Mouse (Mus musculus) forebrain, postnatal 0 days (tissue): ENCODE data around the gene Fbxw8. TPM values are rescaled to one million over a fixed set of nuclear protein-coding genes. Genes with fewer than 3 reads are reported as not detected.
A peak's percentile ranks its signal among the peaks of the same experiment; 100 is the strongest.

Experiments
- ATAC-seq: fragments of 200-750 bp; cut with Nextera tagmentation; 2 replicates; pipeline ENCODE4 v1.8.0; 2017; ENCODE audit warnings: mild to moderate bottlenecking, moderate library complexity
- DNase-seq: peaks from one replicate; pipeline ENCODE4 v3.0.0-alpha.2; 2015
- H3K27ac ChIP-seq: fragments of 300-500 bp; sonication (generic); 2 replicates; pipeline ENCODE4 v1.5.1; 2014; ENCODE audit warnings: low read depth, mild to moderate bottlenecking, antibody characterized with exemption, low read length, moderate library complexity, mixed read lengths
- H3K27me3 ChIP-seq: fragments of 300-500 bp; sonication (generic); 2 replicates; pipeline ENCODE4 v1.6.1; 2014; ENCODE audit warnings: mild to moderate bottlenecking, low read length, mixed read lengths; ENCODE audit not compliant: insufficient read depth
- H3K36me3 ChIP-seq: fragments of 300-500 bp; sonication (generic); 2 replicates; pipeline ENCODE4 v1.6.1; 2014; ENCODE audit warnings: mild to moderate bottlenecking, moderate library complexity; ENCODE audit not compliant: insufficient read depth
- H3K4me1 ChIP-seq: fragments of 300-500 bp; sonication (generic); 2 replicates; pipeline ENCODE4 v1.6.1; 2014; ENCODE audit warnings: antibody characterized with exemption; ENCODE audit not compliant: insufficient read depth
- H3K4me2 ChIP-seq: fragments of 300-500 bp; sonication (generic); 2 replicates; pipeline ENCODE4 v1.6.1; 2014; ENCODE audit warnings: low read depth, mild to moderate bottlenecking, moderate library complexity
- H3K4me3 ChIP-seq: fragments of 300-500 bp; sonication (generic); 2 replicates; pipeline ENCODE4 v1.5.1; 2014; ENCODE audit warnings: low read depth, low read length, mixed read lengths
- H3K9ac ChIP-seq: fragments of 300-500 bp; sonication (generic); 2 replicates; pipeline ENCODE4 v1.6.1; 2014; ENCODE audit warnings: mild to moderate bottlenecking
- H3K9me3 ChIP-seq: fragments of 300-500 bp; sonication (generic); 2 replicates; pipeline ENCODE4 v1.6.1; 2016; ENCODE audit warnings: low read length
- CTCF ChIP-seq: sonication (generic); IDR thresholded peaks from 2 replicates; pipeline ENCODE4 v1.5.1; 2016; ENCODE audit warnings: antibody characterized with exemption, control low read depth, low read depth
- WGBS: fragments of 180-500 bp; shearing (Covaris S2); extraction: QIAGEN DNeasy Blood & Tissue Kit; methylation state at CpG from one replicate; pipeline ENCODE4 v1.1.7; 2014; 5-methylcytosine and 5-hydroxymethylcytosine counted together
- polyA plus RNA-seq: library from polyadenylated mRNA; unstranded; fragments of >200 nt; fragmentation: Nextera tagmentation; extraction: Ambion mirVana; gene quantifications from 2 replicates; pipeline ENCODE4 v1.2.1, GENCODE M21; 2015
- total RNA-seq: library from RNA; depleted of rRNA; stranded (reverse); fragments of >200 nt; gene quantifications from 2 replicates; pipeline ENCODE4 v1.2.3, GENCODE M21; 2014

The Fbxw8 gene
- total and polyA plus RNA-seq, 2 experiments from 2014 or later = 16.4 to 51.0 TPM

DNA sequence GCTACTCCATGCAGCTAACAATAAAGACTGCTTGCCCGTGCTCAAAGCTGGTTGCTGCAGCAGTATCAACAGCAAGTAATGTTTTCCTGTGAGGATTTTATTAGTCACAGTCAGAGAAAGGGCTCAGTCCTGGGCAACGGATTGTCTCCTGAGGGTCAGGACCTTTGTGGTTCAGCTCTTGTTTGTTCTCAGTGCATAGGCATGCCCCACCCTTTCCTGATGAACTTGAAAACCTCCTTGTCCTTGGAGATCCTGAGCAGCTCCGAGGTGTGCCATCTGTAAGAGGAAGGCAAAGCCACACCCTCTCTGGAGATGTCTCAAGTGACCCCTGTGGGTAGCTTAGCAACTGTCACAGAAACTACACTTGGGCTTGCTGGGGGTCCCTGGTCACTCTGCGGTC, 5.4 kb upstream of the Fbxw8 start:
- Histone ChIP-seq H3K27me3 (peaks cover 9% of the 10 kb centered on the region; the same call in 1 of the 2 replicates), H3K4me2 (no peak overlapping the region), H3K27ac (no peak overlapping the region), H3K4me1 (no peaks in the 10 kb centered on the region; the same call in 1 of the 2 replicates), H3K4me3 (no peak overlapping the region), H3K36me3 (no peaks in the 10 kb centered on the region), H3K9ac (no peak overlapping the region), H3K9me3 (no peaks in the 10 kb centered on the region)
- WGBS = 51% methylated on average over 4 of the region's 4 CpGs
- TF ChIP-seq CTCF = no peak
- no peak for DNase-seq
- ATAC-seq = no peak

DNA sequence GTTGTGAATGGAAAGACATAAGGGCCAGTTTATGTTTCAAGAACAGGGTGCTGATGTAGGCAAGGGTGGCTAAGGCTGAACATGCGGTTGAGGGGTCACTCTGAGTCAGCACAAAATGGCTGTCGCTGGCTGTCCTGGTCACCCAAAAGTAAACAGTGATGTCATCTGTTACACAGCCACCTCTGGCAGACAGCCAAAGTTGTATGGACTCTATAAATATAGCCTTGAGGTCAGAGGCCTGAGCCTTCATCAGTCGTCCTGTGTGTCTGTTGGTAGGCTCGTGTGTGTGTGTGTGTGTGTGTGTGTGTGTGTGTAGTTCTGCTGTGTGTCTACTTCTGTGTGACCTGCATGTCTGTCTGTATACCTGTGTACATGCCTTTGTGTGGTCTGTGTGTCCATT, 1.7 kb upstream of the Fbxw8 start:
- Histone ChIP-seq H3K4me2 (no peak overlapping the region), H3K27me3 (0 out of 2 replicates have a peak, but pooled peaks cover 3% of the 10 kb centered on the region), H3K36me3 (no peaks in the 10 kb centered on the region), H3K4me3 (no peak overlapping the region), H3K4me1 (peaks cover 4% of the 10 kb centered on the region; the same call in 1 of the 2 replicates), H3K9me3 (no peaks in the 10 kb centered on the region), H3K27ac (no peak overlapping the region), H3K9ac (no peak overlapping the region)
- no peak for DNase-seq
- WGBS = 61% methylated on average over 4 of the region's 4 CpGs
- no peak for TF ChIP-seq CTCF
- ATAC-seq = no peak

DNA sequence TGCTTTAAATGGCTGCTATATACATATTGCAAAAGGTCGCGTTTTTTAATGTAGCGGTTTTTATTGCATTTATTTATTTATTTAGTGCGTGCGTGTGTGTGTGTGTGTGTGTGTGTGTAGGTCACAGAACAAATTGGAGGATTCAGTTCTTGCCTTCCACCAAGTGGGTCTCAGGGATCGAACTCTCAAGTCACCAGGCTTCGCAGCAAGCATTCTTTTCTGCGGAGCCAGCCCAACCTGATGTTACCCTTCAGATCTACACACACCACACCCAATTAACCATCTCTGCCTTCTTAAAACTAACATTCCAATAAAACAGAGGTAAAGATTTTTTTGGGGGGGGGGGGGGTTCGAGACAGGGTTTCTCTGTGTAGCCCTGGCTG, 292 bp upstream of the Fbxw8 start:
- Histone ChIP-seq H3K9ac (peak overlapping the region; percentile 82), H3K27me3 (no peaks in the 10 kb centered on the region), H3K9me3 (no peaks in the 10 kb centered on the region), H3K4me1 (peaks cover 4% of the 10 kb centered on the region; the same call in 1 of the 2 replicates), H3K4me2 (peak overlapping the region; percentile 82), H3K4me3 (peak overlapping the region; percentile 93), H3K36me3 (no peaks in the 10 kb centered on the region), H3K27ac (no peak overlapping the region)
- no peak for TF ChIP-seq CTCF
- 27% methylated on average over 9 of the region's 9 CpGs for WGBS
- no peak for DNase-seq
- peak; percentile 35; the same call in 1 of the 2 replicates for ATAC-seq

DNA sequence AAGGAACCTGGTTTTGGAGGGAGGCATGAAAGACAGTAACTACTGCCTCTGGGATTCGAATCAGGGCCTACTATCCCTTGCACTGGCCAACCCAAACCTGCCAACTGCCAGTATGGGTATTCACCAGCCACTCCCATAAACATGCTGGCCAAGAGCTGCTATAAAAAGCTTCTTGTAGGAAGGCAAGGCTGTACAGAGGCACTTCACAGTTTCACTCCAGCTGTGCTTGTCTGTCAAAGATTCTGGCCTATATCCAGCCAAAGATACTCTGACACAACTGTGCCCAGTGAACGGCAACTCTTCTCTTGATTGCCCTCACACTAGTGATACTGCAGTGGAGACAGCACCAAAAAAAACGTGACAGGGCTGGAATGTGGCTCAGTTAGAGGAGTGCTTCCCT, 5.6 kb downstream of the Fbxw8 start:
- Histone ChIP-seq H3K9me3 (no peaks in the 10 kb centered on the region), H3K9ac (no peak overlapping the region), H3K4me2 (no peak overlapping the region), H3K4me3 (no peak overlapping the region), H3K27ac (no peak overlapping the region), H3K36me3 (no peaks in the 10 kb centered on the region), H3K4me1 (peaks cover 17% of the 10 kb centered on the region; the same call in 1 of the 2 replicates), H3K27me3 (no peaks in the 10 kb centered on the region)
- TF ChIP-seq CTCF = no peak
- WGBS = 82% methylated on average over 3 of the region's 3 CpGs
- DNase-seq (no peak), ATAC-seq (no peak)

DNA sequence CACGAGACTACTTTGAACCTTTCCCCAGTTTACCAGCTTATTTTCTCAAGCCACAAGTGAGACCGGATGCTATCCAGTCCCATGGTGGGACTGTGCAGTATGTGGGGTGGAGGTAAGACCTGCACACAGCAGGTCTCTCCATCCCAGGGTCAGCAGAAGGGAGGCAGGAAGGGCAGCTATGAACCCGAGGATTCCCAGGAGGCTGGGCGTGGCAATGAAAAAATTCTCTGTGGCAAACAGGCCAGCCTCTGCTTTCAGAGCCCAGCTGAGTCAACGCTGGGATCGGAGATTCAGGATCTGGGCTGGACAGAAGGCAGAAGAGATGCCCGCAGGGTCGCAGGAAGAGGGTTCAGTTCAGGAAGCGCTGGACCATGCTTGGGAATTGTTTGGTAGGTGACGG, 8.0 kb downstream of the Fbxw8 start:
- no peak overlapping the region for H3K9ac ChIP-seq
- no peak for DNase-seq
- ATAC-seq = no peak
- no peak for TF ChIP-seq CTCF
- no peaks in the 10 kb centered on the region for H3K27me3 ChIP-seq
- H3K36me3 ChIP-seq = peaks cover 4% of the 10 kb centered on the region
- peaks cover 13% of the 10 kb centered on the region; the same call in 1 of the 2 replicates for H3K4me1 ChIP-seq
- H3K4me3 ChIP-seq = no peak overlapping the region
- no peak overlapping the region for H3K27ac ChIP-seq
- WGBS = 81% methylated on average over 10 of the region's 10 CpGs
- no peak overlapping the region for H3K4me2 ChIP-seq
- H3K9me3 ChIP-seq = no peaks in the 10 kb centered on the region

DNA sequence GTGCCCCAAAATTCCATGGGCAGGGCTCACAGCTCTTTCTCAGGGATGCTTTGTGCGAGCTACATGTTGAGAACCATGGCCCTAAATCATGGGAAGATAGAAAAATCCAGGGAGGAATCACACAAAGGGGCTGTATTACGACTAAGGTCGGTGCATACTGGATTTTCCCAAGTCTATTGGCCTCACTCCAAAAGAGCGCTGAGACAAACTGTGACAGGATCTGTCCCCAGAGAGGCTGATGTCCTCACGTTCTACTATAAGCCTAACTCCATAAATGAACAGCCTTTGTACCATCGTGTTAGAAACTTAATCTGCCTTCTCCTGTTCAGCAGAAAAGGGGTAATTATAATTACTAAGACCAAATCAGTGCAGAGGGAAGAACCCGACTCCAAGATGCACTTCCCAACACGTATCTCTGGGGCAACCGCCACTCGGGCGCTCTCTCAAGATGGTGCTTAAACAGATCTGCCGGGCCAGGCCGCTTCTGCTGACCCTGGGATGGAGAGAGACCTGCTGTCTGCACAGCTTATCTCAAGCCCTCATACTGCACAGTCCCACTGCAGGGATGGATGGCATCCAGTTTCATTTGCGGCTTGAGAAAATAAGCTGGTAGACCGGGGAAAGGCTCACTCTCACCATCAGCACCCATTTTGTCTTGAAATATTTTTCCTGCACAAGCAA, 9.1 kb downstream of the Fbxw8 start:
- DNase-seq = no peak
- peak overlapping the region; percentile 66 for H3K27ac ChIP-seq
- WGBS = 45% methylated on average over 15 of the region's 15 CpGs
- ATAC-seq = 0 out of 2 replicates have a peak, but pooled peaks have one; percentile 25
- H3K9me3 ChIP-seq = no peaks in the 10 kb centered on the region
- no peaks in the 10 kb centered on the region for H3K27me3 ChIP-seq
- H3K36me3 ChIP-seq = peaks cover 15% of the 10 kb centered on the region
- no peak for TF ChIP-seq CTCF
- H3K9ac ChIP-seq = no peak overlapping the region
- H3K4me1 ChIP-seq = peaks cover 13% of the 10 kb centered on the region; the same call in 1 of the 2 replicates
- H3K4me3 ChIP-seq = no peak overlapping the region
- H3K4me2 ChIP-seq = no peak overlapping the region

DNA sequence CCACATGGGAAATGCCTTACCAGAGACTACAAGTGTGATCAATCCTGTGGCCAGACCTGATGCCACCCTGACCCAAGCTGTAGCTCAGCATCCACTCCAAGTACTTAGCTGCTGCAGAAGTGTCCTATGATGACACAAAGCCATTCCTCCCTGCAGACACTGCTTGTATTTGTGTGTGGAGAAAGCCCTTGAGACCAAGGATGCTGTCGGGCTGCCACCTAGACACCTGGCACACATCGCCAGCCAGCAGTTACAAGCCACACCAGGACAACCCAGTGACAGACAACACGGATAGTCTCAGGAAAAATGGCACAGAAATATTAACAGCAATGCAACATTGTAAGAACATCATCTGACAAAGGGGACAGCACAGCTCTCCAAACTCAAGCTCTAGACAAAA, 9.8 kb downstream of the Fbxw8 start:
- Histone ChIP-seq H3K4me2 (no peak overlapping the region), H3K36me3 (peaks cover 22% of the 10 kb centered on the region), H3K4me3 (no peak overlapping the region), H3K27ac (peak overlapping the region; percentile 66; the same call in 1 of the 2 replicates), H3K4me1 (peaks cover 13% of the 10 kb centered on the region; the same call in 1 of the 2 replicates), H3K9ac (no peak overlapping the region), H3K9me3 (no peaks in the 10 kb centered on the region), H3K27me3 (no peaks in the 10 kb centered on the region)
- DNase-seq = no peak
- TF ChIP-seq CTCF = no peak
- ATAC-seq = no peak
- WGBS = 75% methylated on average over 3 of the region's 3 CpGs
